Mouse (Mus musculus) lung, adult 10 weeks (tissue): Measurements from ENCODE around the gene Mrgprf. TPM values are rescaled to one million over a fixed set of nuclear protein-coding genes. Genes with fewer than 3 reads are reported as not detected.

Source experiments
- polyA plus RNA-seq: library from polyadenylated mRNA; stranded (reverse); fragments of 350-450 nt; fragmentation: Illumina TruSeq; extraction: RNeasy Lipid Tissue Mini Kit (QIAGEN cat#74804); gene quantifications from one replicate; pipeline ENCODE4 v1.2.3, GENCODE M21; 2014; ENCODE audit warnings: low read depth, low replicate concordance; ENCODE audit not compliant: insufficient read depth

The Mrgprf gene
- 2.5 TPM for polyA plus RNA-seq

GRCm38 (mm10) chr7:145300321-145301007, at the start of gene Mrgprf:
Mrgprf (plus strand) TSS chr7:145300828.

DNA sequence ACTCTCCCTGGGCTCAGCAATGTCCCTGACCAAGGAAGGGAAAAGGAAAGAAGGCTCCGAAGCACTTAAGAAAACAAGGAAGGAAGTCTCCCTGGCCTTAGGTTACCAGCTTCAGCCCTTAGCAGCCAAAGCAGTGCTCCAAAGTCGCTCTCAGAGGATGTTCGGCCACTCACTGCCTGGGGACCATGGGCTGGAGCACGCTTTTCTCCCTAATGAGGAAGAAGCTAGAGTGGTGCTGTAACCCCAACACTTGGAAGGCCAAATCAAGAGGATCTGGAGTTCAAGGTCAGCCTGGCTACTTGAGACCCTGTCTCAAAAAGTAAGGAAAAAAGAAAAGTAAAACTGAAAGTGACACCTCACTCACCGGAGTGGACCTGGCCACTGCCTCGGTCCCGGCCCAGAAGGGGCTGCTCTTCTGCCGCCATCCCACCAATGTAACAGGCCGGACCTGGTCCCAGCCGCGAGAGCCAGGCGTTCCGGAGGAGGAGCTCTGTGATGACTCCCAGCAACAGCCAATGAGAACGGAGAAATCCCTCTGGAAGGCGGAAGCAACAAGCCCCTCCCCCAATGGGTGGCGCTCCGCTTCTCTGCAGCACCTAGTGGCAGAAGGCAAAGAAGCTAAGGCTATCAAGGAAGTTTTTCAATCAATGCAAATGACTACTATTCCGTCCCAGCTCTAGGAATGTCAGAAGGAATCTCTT, 17.0 kb upstream of the Mrgprf start, which contains the start of gene Tpcn2:
TSS of gene Tpcn2 (minus strand) at position 525 of the 701 bp plus-strand sequence.

GRCm38 (mm10) chr7:145314785-145315411, 14.3 kb downstream of the Mrgprf start, which contains the start of gene Mrgprd:
Mrgprd (plus strand) TSS chr7:145314835.

Other genes with a start within 250 kb of the Mrgprf start
- 4.0 TPM for gene 1810010D01Rik, start 92.7 kb upstream of the Mrgprf start, polyA plus RNA-seq
- gene Tpcn2, start 16.8 kb upstream of the Mrgprf start, polyA plus RNA-seq: 9.1 TPM
- not detected for gene Mrgprd, start 14.0 kb downstream of the Mrgprf start, polyA plus RNA-seq